Mouse (Mus musculus): ENCODE results near the gene Pigp. TPM values are rescaled to one million over a fixed set of nuclear protein-coding genes. Genes with fewer than 3 reads are reported as not detected.

Pigp gene
- polyA plus RNA-seq, 1 experiment, result 11.2 TPM

DNA sequence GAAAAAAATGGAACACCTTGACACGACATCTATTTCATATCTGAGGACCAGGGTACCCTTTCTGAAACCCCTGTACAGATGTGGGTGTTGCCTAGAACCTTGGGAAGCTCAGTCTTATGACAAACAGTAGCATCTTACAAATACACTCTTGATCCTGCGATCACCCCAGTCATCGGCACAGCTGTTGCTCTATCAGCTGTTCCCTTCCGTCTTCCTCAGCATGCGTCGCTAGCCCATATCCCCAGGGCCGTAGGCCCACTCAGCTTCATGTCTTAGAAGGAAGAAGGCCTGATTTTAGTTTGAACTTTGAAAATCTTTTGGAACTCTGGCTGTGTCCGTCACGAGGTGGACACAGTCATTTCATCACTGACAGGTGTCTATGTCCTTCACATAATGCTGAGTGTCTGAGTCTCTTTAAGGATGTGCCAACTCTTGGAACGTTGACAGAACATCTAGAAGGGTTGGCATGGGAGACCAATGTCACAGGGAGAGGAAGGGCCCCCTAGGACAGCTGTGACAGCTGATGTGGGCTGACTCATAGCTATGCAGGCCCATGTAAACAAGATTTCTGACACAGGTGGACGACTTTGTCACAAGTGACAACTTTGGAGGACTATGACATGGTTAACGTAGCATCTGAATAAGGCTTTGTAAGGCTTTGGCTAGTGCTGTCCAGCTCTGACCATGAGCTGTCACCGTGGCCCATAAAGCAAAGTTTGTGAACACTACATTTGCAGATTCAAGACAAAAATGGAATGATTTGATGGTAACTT, 10.9 kb downstream of the Pigp start:
- H3K36me3 ChIP-seq (ENCODE audit: control insufficient read depth, insufficient read depth, low read length), result no peaks in the 10 kb centered on the region
- no peaks in the 10 kb centered on the region for H3K4me1 ChIP-seq (ENCODE audit: control insufficient read depth, insufficient read depth, insufficient read length, low read length)
- TF ChIP-seq POLR2A (IDR thresholded peaks at IDR 0.05; ENCODE audit: low read depth, low read length) (no peak), CTCF (IDR thresholded peaks at IDR 0.05; ENCODE audit: extremely low read depth, insufficient read length, insufficient replicate concordance, low read depth, low read length) (no peak)
- no peak overlapping the region for H3K27ac ChIP-seq (ENCODE audit: insufficient read depth, low read depth, low read length)
- no peaks in the 10 kb centered on the region for H3K27me3 ChIP-seq (ENCODE audit: control insufficient read depth, insufficient read depth, low read length)
- WGBS, result 80% methylated on average over 13 of the region's 13 CpGs
- no peak overlapping the region for H3K4me3 ChIP-seq (ENCODE audit: low read depth, low read length)

DNA sequence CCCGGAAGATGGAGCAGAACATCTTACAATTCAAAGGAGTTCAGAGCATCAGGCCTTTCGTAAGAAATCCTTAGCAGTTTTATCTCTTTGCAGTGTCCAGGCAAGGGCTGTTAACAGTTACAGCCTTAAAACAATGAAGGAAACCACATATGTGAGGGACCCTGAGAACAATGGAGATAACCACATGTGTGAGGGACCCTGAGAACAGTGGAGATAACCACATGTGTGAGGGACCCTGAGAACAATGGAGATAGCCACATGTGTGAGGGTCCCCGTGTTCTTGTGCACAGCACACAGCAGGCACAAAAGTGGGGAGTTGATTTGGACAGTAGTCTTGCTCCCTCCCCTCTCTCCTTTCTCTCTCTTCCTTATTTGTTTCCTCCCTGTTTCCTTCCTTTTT, 13.6 kb downstream of the Pigp start:
- H3K36me3 ChIP-seq (ENCODE audit: control insufficient read depth, insufficient read depth, low read length), result no peaks in the 10 kb centered on the region
- TF ChIP-seq CTCF (IDR thresholded peaks at IDR 0.05; ENCODE audit: extremely low read depth, insufficient read length, insufficient replicate concordance, low read depth, low read length), result no peak
- TF ChIP-seq POLR2A (IDR thresholded peaks at IDR 0.05; ENCODE audit: low read depth, low read length), result no peak
- H3K27me3 ChIP-seq (ENCODE audit: control insufficient read depth, insufficient read depth, low read length), result no peaks in the 10 kb centered on the region
- H3K27ac ChIP-seq (ENCODE audit: insufficient read depth, low read depth, low read length), result no peak overlapping the region
- WGBS, result 89% methylated on average over 3 of the region's 3 CpGs
- no peak overlapping the region for H3K4me3 ChIP-seq (ENCODE audit: low read depth, low read length)
- H3K4me1 ChIP-seq (ENCODE audit: control insufficient read depth, insufficient read depth, insufficient read length, low read length), result no peaks in the 10 kb centered on the region

DNA sequence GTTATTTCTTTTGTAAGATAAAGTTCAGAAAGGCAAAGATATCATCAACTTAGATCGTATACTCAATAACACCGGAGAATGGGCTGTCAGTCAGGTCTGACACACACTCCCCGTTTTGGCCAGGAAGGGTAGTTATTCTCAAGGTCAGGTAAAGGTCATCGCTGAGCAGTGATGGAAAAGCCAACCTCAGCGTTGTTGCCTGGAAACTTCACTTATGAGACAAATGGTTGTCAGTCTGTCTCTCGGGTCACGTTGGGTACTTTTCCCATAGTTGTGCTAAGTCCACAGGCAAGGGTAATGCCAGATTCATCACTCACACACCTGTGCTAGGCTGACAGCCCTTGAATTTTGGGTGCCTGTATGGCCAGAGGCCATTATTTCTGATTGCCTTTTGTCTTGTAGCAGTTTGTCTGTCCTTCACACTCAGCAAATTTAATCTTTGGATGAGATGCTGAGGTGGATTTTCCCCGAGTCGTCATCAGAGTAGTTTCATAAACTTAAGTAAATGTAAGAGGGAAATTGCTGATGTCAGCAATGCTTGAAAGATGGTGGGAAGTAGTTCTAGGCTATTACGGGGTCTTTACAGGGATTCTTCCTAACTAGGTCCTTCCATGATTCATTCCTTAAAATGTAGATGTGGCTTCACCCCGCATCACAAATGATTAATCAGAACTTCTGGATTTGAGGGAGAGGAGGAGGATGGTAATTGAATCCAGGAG, 14.7 kb downstream of the Pigp start:
- 50% methylated on average over 11 of the region's 11 CpGs for WGBS
- Histone ChIP-seq H3K27me3 (ENCODE audit: control insufficient read depth, insufficient read depth, low read length) (no peaks in the 10 kb centered on the region), H3K4me1 (ENCODE audit: control insufficient read depth, insufficient read depth, insufficient read length, low read length) (no peaks in the 10 kb centered on the region), H3K27ac (ENCODE audit: insufficient read depth, low read depth, low read length) (no peak overlapping the region), H3K36me3 (ENCODE audit: control insufficient read depth, insufficient read depth, low read length) (no peaks in the 10 kb centered on the region), H3K4me3 (ENCODE audit: low read depth, low read length) (no peak overlapping the region)
- no peak for TF ChIP-seq POLR2A (IDR thresholded peaks at IDR 0.05; ENCODE audit: low read depth, low read length)
- no peak for TF ChIP-seq CTCF (IDR thresholded peaks at IDR 0.05; ENCODE audit: extremely low read depth, insufficient read length, insufficient replicate concordance, low read depth, low read length)

DNA sequence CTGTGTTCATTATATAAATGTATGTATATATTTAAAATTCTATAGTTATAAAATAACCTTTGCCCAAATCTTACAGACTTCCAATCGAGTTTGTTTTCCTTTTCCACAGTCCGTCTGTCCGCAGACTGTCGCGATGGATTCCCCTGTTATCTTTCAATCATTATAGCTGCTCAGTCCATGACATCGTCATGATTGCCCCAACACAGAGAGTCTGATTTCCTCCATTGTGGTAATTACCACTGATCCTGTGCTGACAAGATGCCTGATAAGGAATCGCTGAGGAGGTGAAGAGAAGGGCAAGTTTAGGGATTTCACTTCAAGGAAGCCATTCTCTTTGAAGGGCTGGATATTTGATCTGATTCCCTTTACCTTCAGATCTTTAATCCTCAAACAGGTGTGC, 15.6 kb downstream of the Pigp start:
- H3K36me3 ChIP-seq (ENCODE audit: control insufficient read depth, insufficient read depth, low read length), result no peaks in the 10 kb centered on the region
- no peak for TF ChIP-seq POLR2A (IDR thresholded peaks at IDR 0.05; ENCODE audit: low read depth, low read length)
- TF ChIP-seq CTCF (IDR thresholded peaks at IDR 0.05; ENCODE audit: extremely low read depth, insufficient read length, insufficient replicate concordance, low read depth, low read length), result no peak
- no peaks in the 10 kb centered on the region for H3K4me1 ChIP-seq (ENCODE audit: control insufficient read depth, insufficient read depth, insufficient read length, low read length)
- no peak overlapping the region for H3K27ac ChIP-seq (ENCODE audit: insufficient read depth, low read depth, low read length)
- H3K27me3 ChIP-seq (ENCODE audit: control insufficient read depth, insufficient read depth, low read length), result no peaks in the 10 kb centered on the region
- 28% methylated on average over 7 of the region's 7 CpGs for WGBS
- no peak overlapping the region for H3K4me3 ChIP-seq (ENCODE audit: low read depth, low read length)

DNA sequence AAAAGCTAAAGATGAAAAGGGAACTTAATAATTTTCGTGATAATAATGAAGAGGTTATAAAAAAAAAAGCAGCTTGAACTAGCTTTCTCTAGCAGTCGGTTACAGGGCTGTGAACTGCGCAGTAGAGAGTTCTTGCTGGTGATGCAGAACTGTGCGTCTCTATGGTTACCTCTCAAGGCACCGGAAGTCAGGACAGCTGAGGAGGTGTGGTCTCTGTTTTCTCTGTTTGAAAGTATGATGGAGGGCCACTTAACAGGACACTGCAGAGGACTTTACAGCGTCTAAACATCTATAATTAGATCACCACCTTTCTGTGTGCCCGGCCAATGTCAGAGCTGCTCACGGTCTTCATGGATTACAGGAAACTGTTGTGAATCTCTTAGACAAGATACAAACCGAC, 17.2 kb downstream of the Pigp start:
- no peak for TF ChIP-seq POLR2A (IDR thresholded peaks at IDR 0.05; ENCODE audit: low read depth, low read length)
- TF ChIP-seq CTCF (IDR thresholded peaks at IDR 0.05; ENCODE audit: extremely low read depth, insufficient read length, insufficient replicate concordance, low read depth, low read length), result no peak

DNA sequence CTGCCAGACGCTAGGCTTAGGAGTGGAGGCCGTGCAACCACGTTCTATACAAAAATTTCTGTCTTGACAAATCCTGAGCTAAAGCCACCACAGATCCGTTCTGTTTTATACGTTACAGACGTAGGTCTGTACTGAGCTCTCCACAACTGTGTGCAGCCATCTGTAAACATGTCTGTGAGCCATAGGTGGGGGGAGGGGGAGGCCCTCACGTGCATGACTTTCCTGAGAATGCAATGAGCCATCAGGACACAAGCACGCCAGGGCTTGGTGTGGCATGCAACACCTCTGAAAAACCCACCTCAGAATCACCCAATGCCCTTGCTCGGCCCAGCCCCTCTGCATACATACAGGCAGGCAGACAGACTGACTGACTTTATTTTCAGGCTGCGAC, 21.4 kb downstream of the Pigp start:
- Histone ChIP-seq H3K4me1 (ENCODE audit: control insufficient read depth, insufficient read depth, insufficient read length, low read length) (no peaks in the 10 kb centered on the region), H3K36me3 (ENCODE audit: control insufficient read depth, insufficient read depth, low read length) (no peaks in the 10 kb centered on the region), H3K27me3 (ENCODE audit: control insufficient read depth, insufficient read depth, low read length) (no peaks in the 10 kb centered on the region), H3K27ac (ENCODE audit: insufficient read depth, low read depth, low read length) (no peak overlapping the region), H3K4me3 (ENCODE audit: low read depth, low read length) (no peak overlapping the region)
- TF ChIP-seq CTCF (IDR thresholded peaks at IDR 0.05; ENCODE audit: extremely low read depth, insufficient read length, insufficient replicate concordance, low read depth, low read length) (no peak), POLR2A (IDR thresholded peaks at IDR 0.05; ENCODE audit: low read depth, low read length) (no peak)
- 78% methylated on average over 10 of the region's 10 CpGs for WGBS

More for the DNA sequence above, 17.2 kb downstream of the Pigp start:
- no peaks in the 10 kb centered on the region for H3K27me3 ChIP-seq (ENCODE audit: control insufficient read depth, insufficient read depth, low read length)
- WGBS, result 35% methylated on average over 9 of the region's 9 CpGs
- no peak overlapping the region for H3K4me3 ChIP-seq (ENCODE audit: low read depth, low read length)
- H3K27ac ChIP-seq (ENCODE audit: insufficient read depth, low read depth, low read length), result no peak overlapping the region
- no peaks in the 10 kb centered on the region for H3K4me1 ChIP-seq (ENCODE audit: control insufficient read depth, insufficient read depth, insufficient read length, low read length)
- no peaks in the 10 kb centered on the region for H3K36me3 ChIP-seq (ENCODE audit: control insufficient read depth, insufficient read depth, low read length)

DNA sequence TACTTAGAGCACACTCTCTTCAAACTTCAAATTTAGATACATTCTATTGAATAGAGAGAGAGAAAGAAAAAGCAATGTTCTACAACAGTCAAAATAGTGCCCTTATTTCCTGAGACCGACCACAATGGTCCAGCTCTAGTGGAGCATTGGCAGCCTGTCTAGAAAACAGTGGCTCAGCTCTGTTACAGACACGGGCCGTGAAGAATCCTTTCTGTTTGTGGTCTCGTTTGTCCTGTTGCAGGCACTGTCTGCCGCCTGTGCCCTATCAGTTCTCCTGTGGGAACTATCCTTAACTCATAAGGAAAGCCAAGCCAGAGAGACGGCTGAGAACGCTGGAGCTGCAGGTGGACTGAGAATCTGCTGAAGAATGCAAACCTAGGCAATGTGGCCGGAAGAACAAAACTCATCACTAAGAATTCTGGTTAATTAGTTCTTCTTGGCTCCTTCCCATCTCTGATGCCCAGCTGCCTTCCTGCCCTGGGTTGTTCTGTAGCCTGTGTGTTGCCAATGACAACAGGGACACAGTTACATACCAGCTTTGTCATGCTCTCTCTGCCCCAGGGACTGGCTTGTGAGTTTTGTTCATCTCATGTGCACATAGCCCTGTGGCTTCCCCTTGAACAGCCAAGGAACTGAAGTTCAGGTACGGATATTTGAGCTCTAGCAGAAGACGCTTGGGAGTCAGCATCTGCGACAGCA, 21.9 kb downstream of the Pigp start:
- Histone ChIP-seq H3K27ac (ENCODE audit: insufficient read depth, low read depth, low read length) (no peak overlapping the region), H3K4me1 (ENCODE audit: control insufficient read depth, insufficient read depth, insufficient read length, low read length) (no peaks in the 10 kb centered on the region), H3K36me3 (ENCODE audit: control insufficient read depth, insufficient read depth, low read length) (no peaks in the 10 kb centered on the region), H3K4me3 (ENCODE audit: low read depth, low read length) (no peak overlapping the region), H3K27me3 (ENCODE audit: control insufficient read depth, insufficient read depth, low read length) (no peaks in the 10 kb centered on the region)
- TF ChIP-seq CTCF (IDR thresholded peaks at IDR 0.05; ENCODE audit: extremely low read depth, insufficient read length, insufficient replicate concordance, low read depth, low read length) (no peak), POLR2A (IDR thresholded peaks at IDR 0.05; ENCODE audit: low read depth, low read length) (no peak)
- WGBS, result 65% methylated on average over 11 of the region's 11 CpGs
